In the genomic region with DNA sequence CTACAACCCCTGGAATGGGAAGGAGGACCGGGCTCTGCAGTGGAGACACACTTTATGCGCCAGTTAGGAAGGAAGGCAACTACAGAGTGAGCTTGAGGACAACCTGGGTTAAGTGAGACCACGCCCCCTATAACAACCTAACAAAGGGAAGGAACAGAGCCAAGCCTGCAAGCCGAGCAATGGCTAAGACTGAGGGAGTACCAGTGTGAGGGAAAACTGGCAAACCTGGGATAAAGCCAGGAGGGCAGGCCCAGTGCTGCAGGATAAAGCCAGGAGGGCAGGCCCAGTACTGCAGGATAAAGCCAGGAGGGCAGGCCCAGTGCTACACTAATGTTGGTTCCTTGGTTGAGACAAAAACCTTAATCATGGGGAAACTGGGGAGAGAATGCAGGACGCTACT, we compare ENCODE assay signal across 13 mouse cellular contexts. TPM values are rescaled to one million over a fixed set of nuclear protein-coding genes. Genes with fewer than 3 reads are reported as not detected.
A peak's percentile ranks its signal among the peaks of the same experiment; 100 is the strongest.
DNase-seq lines count a peak whose midpoint lies in the region; ATAC-seq and TF ChIP-seq lines count a peak whose summit lies in the region.
"Had no signal": no experiment of that assay in that cellular context is flagged by ENCODE, and none has a peak within 500 bp of the region (broad histone marks: within the 10 kb centered on the region; RNA-seq: fewer than 3 reads in every experiment).

No protein-coding gene starts in this region.

- H3K27me3 ChIP-seq in heart, embryonic 13.5 days (replicated peaks) = no peaks in the 10 kb centered on the region
- H3K27me3 ChIP-seq: midbrain, embryonic 13.5 days; neural tube, embryonic 15.5 days had no signal

- peaks cover 82% of the 10 kb centered on the region for H3K36me3 ChIP-seq in heart, embryonic 13.5 days

- H3K9ac ChIP-seq in heart, embryonic 13.5 days = 0 out of 2 replicates have a peak overlapping the region, but pooled peaks have one; percentile 19
- H3K9ac ChIP-seq: liver, postnatal 0 days; midbrain, embryonic 13.5 days; neural tube, embryonic 15.5 days had no signal

- ATAC-seq in heart, embryonic 13.5 days (ENCODE audit: extremely low read depth, insufficient number of reproducible peaks, low FRiP score, low TSS enrichment) = no peak
- ATAC-seq in megakaryocyte progenitor cell, adult 5-6 weeks (replicated peaks; ENCODE audit: poor library complexity) = peak; percentile 18; the same call in 1 of the 2 replicates
- ATAC-seq: liver, postnatal 0 days; midbrain, embryonic 13.5 days had no signal

- 81% methylated on average over 5 of the region's 5 CpGs for WGBS in heart, embryonic 13.5 days
- WGBS in lung, adult 2 months = 68% methylated on average over 5 of the region's 5 CpGs

- no peak overlapping the region for H3K4me2 ChIP-seq in heart, embryonic 13.5 days
- H3K4me2 ChIP-seq: midbrain, embryonic 13.5 days; neural tube, embryonic 15.5 days had no signal

- H3K27ac ChIP-seq in heart, embryonic 13.5 days (replicated peaks) = no peak overlapping the region
- H3K27ac ChIP-seq: midbrain, embryonic 13.5 days; neural tube, embryonic 15.5 days had no signal

- H3K4me3 ChIP-seq in heart, embryonic 13.5 days = no peak overlapping the region
- no peak overlapping the region for H3K4me3 ChIP-seq in lung, adult 2 months (replicated peaks; ENCODE audit: extremely low read depth, low read depth, low read length)
- H3K4me3 ChIP-seq: midbrain, embryonic 13.5 days; neural tube, embryonic 15.5 days had no signal

- H3K4me1 ChIP-seq in heart, embryonic 13.5 days = peaks cover 39% of the 10 kb centered on the region
- H3K4me1 ChIP-seq in lung, adult 2 months (ENCODE audit: control insufficient read depth, insufficient read depth, low read length) = no peaks in the 10 kb centered on the region
- H3K4me1 ChIP-seq: midbrain, embryonic 13.5 days had no signal

- TF ChIP-seq POLR2A in lung, adult 2 months (IDR thresholded peaks at IDR 0.05; ENCODE audit: borderline replicate concordance, extremely low read depth, low read depth, low read length) = no peak

- H3K9me3 ChIP-seq in heart, embryonic 13.5 days = no peaks in the 10 kb centered on the region
- H3K9me3 ChIP-seq: midbrain, embryonic 13.5 days; neural tube, embryonic 15.5 days had no signal

- no peak for TF ChIP-seq CTCF in lung, adult 2 months (IDR thresholded peaks at IDR 0.05; ENCODE audit: insufficient read depth, low read length)

- DNase-seq in heart, adult 18-20 months = no peak
- peak; percentile 34 for DNase-seq in lung, postnatal 10 days
- no peak for DNase-seq in lung, adult 2 months
- DNase-seq in adipocyte (ENCODE audit: low spot score) = peak; percentile 97
- no peak for DNase-seq in spleen, adult 12 weeks (ENCODE audit: low spot score)
- DNase-seq: adrenal gland, postnatal 25 days; cerebellum, adult 18-20 months; kidney, postnatal 36 days; liver, postnatal 0 days had no signal

RNA-seq across cellular contexts. Expression of a gene that starts 32.8 kb away (rescaled TPM):
- polyA plus RNA-seq in heart, embryonic 13.5 days (2015; fragmentation: Nextera tagmentation; extraction: Ambion mirVana) = 26.0 and 28.0 TPM in 2 replicates
- 10 to 100 TPM; 20.5 to 21.6 TPM for total RNA-seq in heart, adult 18-20 months (2021)
- 7.3 and 11.2 TPM in 2 replicates for polyA plus RNA-seq in lung, adult 2 months (2012; rRNA removed)
- total RNA-seq in megakaryocyte progenitor cell, adult 5-6 weeks (2015) = 46.2 and 46.6 TPM in 2 replicates
- total RNA-seq in megakaryocyte progenitor cell, adult 5-6 weeks (2017) = 22.4 and 38.8 TPM in 2 replicates

Comparison
In these comparisons a context has a peak if more than half of its experiments do, and no peak if none do; other contexts are left out.
1. DNase-seq: peak in lung, postnatal 10 days (single experiment) and adipocyte (single experiment); none in heart, adult 18-20 months (0 of 2), lung, adult 2 months (single experiment) and spleen, adult 12 weeks (single experiment).